Mouse (Mus musculus) lung, postnatal 0 days (tissue): Measurements from ENCODE around the gene Slc35f6.

Source experiments
- CTCF ChIP-seq: IDR thresholded peaks from 2 replicates; pipeline ENCODE4 v1.5.1; 2016; ENCODE audit warnings: antibody characterized with exemption, mild to moderate bottlenecking
- EP300 ChIP-seq: IDR thresholded peaks from 2 replicates; pipeline ENCODE4 v1.6.1; 2016; ENCODE audit warnings: antibody characterized with exemption, mild to moderate bottlenecking, control low read depth

DNA sequence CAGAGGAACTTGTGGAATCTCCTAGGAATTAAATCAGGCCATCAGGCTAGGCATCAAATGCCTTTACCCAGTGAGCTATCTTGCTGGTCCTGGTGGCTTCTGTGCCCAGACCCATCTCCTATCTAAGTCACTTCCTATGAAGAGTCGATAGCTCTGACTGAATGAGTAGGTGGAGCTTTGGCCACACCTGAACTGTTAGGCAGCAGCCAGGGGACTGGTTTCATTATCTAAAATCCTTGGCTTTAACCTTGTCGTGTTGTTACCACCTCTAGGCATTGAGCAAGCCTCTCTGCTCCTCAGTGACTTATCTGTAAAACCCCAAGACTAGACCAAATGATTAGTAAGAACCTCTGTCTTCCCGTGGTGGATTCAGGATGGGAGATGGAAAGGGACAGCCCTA lies 30.4 kb upstream of the Slc35f6 start:
- TF ChIP-seq CTCF (no peak), EP300 (no peak)
